8 mouse cellular contexts compared by ENCODE assay signal in the genomic region with DNA sequence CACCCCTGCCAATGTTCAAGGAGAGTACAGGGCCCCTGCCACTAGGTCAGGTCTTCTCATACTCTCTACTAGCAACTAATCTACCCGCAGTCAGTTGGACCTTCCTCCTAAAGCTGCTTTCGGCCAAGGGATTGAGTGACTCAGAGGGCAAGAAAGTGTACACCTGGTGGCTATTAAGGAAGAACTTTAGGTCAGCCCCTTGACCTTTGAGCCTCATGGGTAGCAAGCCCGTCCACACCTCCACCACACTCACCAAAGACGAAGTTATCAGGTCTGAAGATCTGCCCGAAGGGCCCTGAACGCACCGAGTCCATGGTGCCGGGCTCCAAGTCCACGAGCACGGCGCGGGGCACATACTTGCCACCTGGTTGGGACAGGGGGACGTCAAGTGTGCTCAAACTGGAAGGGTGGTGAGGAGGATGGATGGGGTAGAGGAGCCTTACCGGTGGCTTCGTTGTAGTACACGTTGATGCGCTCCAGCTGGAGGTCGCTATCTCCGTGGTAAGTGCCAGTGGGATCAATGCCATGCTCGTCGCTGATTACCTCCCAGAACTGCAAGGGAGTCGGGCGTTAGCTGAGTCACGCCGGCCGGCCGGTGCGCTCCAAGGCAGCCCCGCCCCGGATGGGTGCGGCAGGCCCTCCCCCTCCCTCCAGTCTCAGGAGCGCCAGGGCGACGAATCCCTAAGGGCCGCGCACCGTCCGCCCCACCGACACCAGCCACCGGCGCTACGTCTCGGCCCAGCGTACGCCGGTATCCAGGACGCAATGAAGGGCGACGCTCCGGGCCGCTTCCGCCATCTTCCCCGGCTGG. TPM values are rescaled to one million over a fixed set of nuclear protein-coding genes. Genes with fewer than 3 reads are reported as not detected.
DNase-seq lines count a peak whose midpoint lies in the region; ATAC-seq lines count a peak whose summit lies in the region.

No protein-coding gene starts in this region.

- 5% methylated on average over 37 of the region's 53 CpGs for WGBS in neural tube, embryonic 11.5 days
- under 1% methylated on average over 52 of the region's 53 CpGs for WGBS in embryonic facial prominence, embryonic 15.5 days
- 2% methylated on average over 45 of the region's 53 CpGs for WGBS in heart, embryonic 12.5 days
- 1% methylated on average over 53 of the region's 53 CpGs for WGBS in kidney, embryonic 15.5 days
- under 1% methylated on average over 52 of the region's 53 CpGs for WGBS in liver, embryonic 16.5 days (ENCODE audit: insufficient replicate concordance)
- 2% methylated on average over 49 of the region's 53 CpGs for WGBS in neural tube, embryonic 15.5 days

- H3K9ac ChIP-seq in neural tube, embryonic 11.5 days (ENCODE audit: low read length), result peak overlapping the region; percentile 76
- H3K9ac ChIP-seq in embryonic facial prominence, embryonic 15.5 days, result peak overlapping the region; percentile 79
- H3K9ac ChIP-seq in heart, embryonic 12.5 days, result peak overlapping the region; percentile 89
- H3K9ac ChIP-seq in kidney, embryonic 15.5 days, result peak overlapping the region; percentile 87
- H3K9ac ChIP-seq in liver, embryonic 16.5 days (ENCODE audit: low read depth, low read length), result peak overlapping the region; percentile 93
- H3K9ac ChIP-seq in neural tube, embryonic 15.5 days (replicated peaks), result peak overlapping the region; percentile 86

- no peaks in the 10 kb centered on the region for H3K27me3 ChIP-seq in neural tube, embryonic 11.5 days (ENCODE audit: control insufficient read depth, insufficient read depth, low read length)
- no peaks in the 10 kb centered on the region for H3K27me3 ChIP-seq in embryonic facial prominence, embryonic 15.5 days
- H3K27me3 ChIP-seq in heart, embryonic 12.5 days (replicated peaks), result no peaks in the 10 kb centered on the region
- H3K27me3 ChIP-seq in kidney, embryonic 15.5 days, result no peaks in the 10 kb centered on the region
- no peaks in the 10 kb centered on the region for H3K27me3 ChIP-seq in liver, embryonic 16.5 days (ENCODE audit: control insufficient read depth, insufficient read depth, low read depth, low read length)
- H3K27me3 ChIP-seq in neural tube, embryonic 15.5 days (replicated peaks), result no peaks in the 10 kb centered on the region

- H3K36me3 ChIP-seq in neural tube, embryonic 11.5 days (ENCODE audit: control insufficient read depth, insufficient read depth, low read length), result no peaks in the 10 kb centered on the region
- H3K36me3 ChIP-seq in embryonic facial prominence, embryonic 15.5 days, result 0 out of 2 replicates have a peak, but pooled peaks cover 8% of the 10 kb centered on the region
- peaks cover 11% of the 10 kb centered on the region for H3K36me3 ChIP-seq in heart, embryonic 12.5 days
- peaks cover 13% of the 10 kb centered on the region for H3K36me3 ChIP-seq in kidney, embryonic 15.5 days
- peaks cover 18% of the 10 kb centered on the region for H3K36me3 ChIP-seq in liver, embryonic 16.5 days (ENCODE audit: control insufficient read depth, insufficient read depth)
- peaks cover 5% of the 10 kb centered on the region; the same call in 1 of the 2 replicates for H3K36me3 ChIP-seq in neural tube, embryonic 15.5 days

- no peak for DNase-seq in neural tube, embryonic 11.5 days (ENCODE audit: low spot score)
- DNase-seq in neural tube, embryonic 10.5 days (ENCODE audit: extremely low spot score, low spot score), result no peak
- peak; percentile 74 to 79 for DNase-seq in thymus, adult 18-20 months

- peak overlapping the region; percentile 78 for H3K4me3 ChIP-seq in neural tube, embryonic 11.5 days (ENCODE audit: low read depth, low read length)
- H3K4me3 ChIP-seq in embryonic facial prominence, embryonic 15.5 days (replicated peaks), result peak overlapping the region; percentile 96
- peak overlapping the region; percentile 90 for H3K4me3 ChIP-seq in heart, embryonic 12.5 days
- peak overlapping the region; percentile 72 for H3K4me3 ChIP-seq in kidney, embryonic 15.5 days (replicated peaks)
- H3K4me3 ChIP-seq in liver, embryonic 16.5 days (ENCODE audit: low read depth, low read length), result peak overlapping the region; percentile 81
- peak overlapping the region; percentile 92 for H3K4me3 ChIP-seq in neural tube, embryonic 15.5 days (replicated peaks)

- peaks cover 11% of the 10 kb centered on the region for H3K4me1 ChIP-seq in neural tube, embryonic 11.5 days (ENCODE audit: control insufficient read depth, insufficient read depth, low read length)
- peaks cover 24% of the 10 kb centered on the region for H3K4me1 ChIP-seq in embryonic facial prominence, embryonic 15.5 days
- H3K4me1 ChIP-seq in heart, embryonic 12.5 days (replicated peaks), result peaks cover 19% of the 10 kb centered on the region
- H3K4me1 ChIP-seq in kidney, embryonic 15.5 days, result peaks cover 24% of the 10 kb centered on the region
- peaks cover 27% of the 10 kb centered on the region for H3K4me1 ChIP-seq in liver, embryonic 16.5 days (ENCODE audit: control insufficient read depth, low read depth, low read length)
- H3K4me1 ChIP-seq in neural tube, embryonic 15.5 days, result peaks cover 27% of the 10 kb centered on the region

- H3K4me2 ChIP-seq in neural tube, embryonic 11.5 days (ENCODE audit: low read depth), result peak overlapping the region; percentile 79
- H3K4me2 ChIP-seq in embryonic facial prominence, embryonic 15.5 days (replicated peaks), result peak overlapping the region; percentile 87
- H3K4me2 ChIP-seq in heart, embryonic 12.5 days, result peak overlapping the region; percentile 97
- H3K4me2 ChIP-seq in kidney, embryonic 15.5 days, result peak overlapping the region; percentile 88
- H3K4me2 ChIP-seq in liver, embryonic 16.5 days (ENCODE audit: low read depth, low read length), result peak overlapping the region; percentile 71
- peak overlapping the region; percentile 94 for H3K4me2 ChIP-seq in neural tube, embryonic 15.5 days

- peak; percentile 21 for ATAC-seq in neural tube, embryonic 11.5 days (ENCODE audit: insufficient read depth, low FRiP score, low TSS enrichment)
- ATAC-seq in embryonic facial prominence, embryonic 15.5 days (ENCODE audit: insufficient number of reproducible peaks, low FRiP score, low TSS enrichment, low read depth), result peak; percentile 16
- peak; percentile 82 for ATAC-seq in heart, embryonic 12.5 days (ENCODE audit: insufficient number of reproducible peaks, low FRiP score)
- peak; percentile 52 for ATAC-seq in kidney, embryonic 15.5 days (replicated peaks; ENCODE audit: low FRiP score)
- peak; percentile 75 for ATAC-seq in liver, embryonic 16.5 days (ENCODE audit: low read depth)
- ATAC-seq in neural tube, embryonic 15.5 days (ENCODE audit: low FRiP score), result peak; percentile 22

- no peaks in the 10 kb centered on the region for H3K9me3 ChIP-seq in neural tube, embryonic 11.5 days (ENCODE audit: control insufficient read depth, low read length)
- H3K9me3 ChIP-seq in embryonic facial prominence, embryonic 15.5 days (replicated peaks), result no peaks in the 10 kb centered on the region
- no peaks in the 10 kb centered on the region for H3K9me3 ChIP-seq in heart, embryonic 12.5 days (replicated peaks)
- H3K9me3 ChIP-seq in kidney, embryonic 15.5 days (replicated peaks), result no peaks in the 10 kb centered on the region
- H3K9me3 ChIP-seq in liver, embryonic 16.5 days (replicated peaks; ENCODE audit: control insufficient read depth, low read length), result no peaks in the 10 kb centered on the region
- H3K9me3 ChIP-seq in neural tube, embryonic 15.5 days (replicated peaks), result no peaks in the 10 kb centered on the region

- peak overlapping the region; percentile 78 for H3K27ac ChIP-seq in neural tube, embryonic 11.5 days (ENCODE audit: low read depth, low read length)
- H3K27ac ChIP-seq in embryonic facial prominence, embryonic 15.5 days (replicated peaks), result peak overlapping the region; percentile 96
- H3K27ac ChIP-seq in heart, embryonic 12.5 days (ENCODE audit: poor library complexity, severe bottlenecking), result peak overlapping the region; percentile 96
- H3K27ac ChIP-seq in kidney, embryonic 15.5 days, result peak overlapping the region; percentile 97
- H3K27ac ChIP-seq in liver, embryonic 16.5 days (ENCODE audit: low read length), result peak overlapping the region; percentile 100
- H3K27ac ChIP-seq in neural tube, embryonic 15.5 days (replicated peaks), result peak overlapping the region; percentile 96

RNA-seq across cellular contexts. Expression of gene Tubb4b, which starts 0.6 kb away (rescaled TPM):
- 515 and 528 TPM in 2 replicates for polyA plus RNA-seq in neural tube, embryonic 11.5 days (2014; fragmentation: Nextera tagmentation; extraction: Ambion mirVana)
- 590 and 660 TPM in 2 replicates for polyA plus RNA-seq in embryonic facial prominence, embryonic 15.5 days (2015; fragmentation: Nextera tagmentation; extraction: Ambion mirVana)
- 388 and 392 TPM in 2 replicates for polyA plus RNA-seq in heart, embryonic 12.5 days (2016; fragmentation: Nextera tagmentation; extraction: Ambion mirVana)
- polyA plus RNA-seq in kidney, embryonic 15.5 days (2015; fragmentation: Nextera tagmentation; extraction: Ambion mirVana), result 555 and 581 TPM in 2 replicates
- 590 and 624 TPM in 2 replicates for polyA plus RNA-seq in liver, embryonic 16.5 days (2015; fragmentation: Nextera tagmentation; extraction: Ambion mirVana)
- 462 and 502 TPM in 2 replicates for polyA plus RNA-seq in neural tube, embryonic 15.5 days (2015; fragmentation: Nextera tagmentation; extraction: Ambion mirVana)

RNA-seq across cellular contexts. Expression of gene Fam166a, which starts 5.3 kb away (rescaled TPM):
- polyA plus RNA-seq in neural tube, embryonic 11.5 days (2014; fragmentation: Nextera tagmentation; extraction: Ambion mirVana), result not detected in 2 replicates
- 0.77 TPM in 1 of 2 replicates, not detected in the other for polyA plus RNA-seq in embryonic facial prominence, embryonic 15.5 days (2015; fragmentation: Nextera tagmentation; extraction: Ambion mirVana)
- not detected in 2 replicates for polyA plus RNA-seq in heart, embryonic 12.5 days (2016; fragmentation: Nextera tagmentation; extraction: Ambion mirVana)
- 1.4 and 1.9 TPM in 2 replicates for polyA plus RNA-seq in kidney, embryonic 15.5 days (2015; fragmentation: Nextera tagmentation; extraction: Ambion mirVana)
- polyA plus RNA-seq in liver, embryonic 16.5 days (2015; fragmentation: Nextera tagmentation; extraction: Ambion mirVana), result not detected in 2 replicates
- polyA plus RNA-seq in neural tube, embryonic 15.5 days (2015; fragmentation: Nextera tagmentation; extraction: Ambion mirVana), result not detected in 2 replicates

RNA-seq across cellular contexts. Expression of gene Stpg3, which starts 9.4 kb away (rescaled TPM):
- not detected in 2 replicates for polyA plus RNA-seq in neural tube, embryonic 11.5 days (2014; fragmentation: Nextera tagmentation; extraction: Ambion mirVana)
- polyA plus RNA-seq in embryonic facial prominence, embryonic 15.5 days (2015; fragmentation: Nextera tagmentation; extraction: Ambion mirVana), result not detected in 2 replicates
- polyA plus RNA-seq in heart, embryonic 12.5 days (2016; fragmentation: Nextera tagmentation; extraction: Ambion mirVana), result not detected in 2 replicates
- 0.23 and 0.55 TPM in 2 replicates for polyA plus RNA-seq in kidney, embryonic 15.5 days (2015; fragmentation: Nextera tagmentation; extraction: Ambion mirVana)
- not detected in 2 replicates for polyA plus RNA-seq in liver, embryonic 16.5 days (2015; fragmentation: Nextera tagmentation; extraction: Ambion mirVana)
- polyA plus RNA-seq in neural tube, embryonic 15.5 days (2015; fragmentation: Nextera tagmentation; extraction: Ambion mirVana), result not detected in 2 replicates

RNA-seq across cellular contexts. Expression of gene Slc34a3, which starts 10.3 kb away (rescaled TPM):
- polyA plus RNA-seq in neural tube, embryonic 11.5 days (2014; fragmentation: Nextera tagmentation; extraction: Ambion mirVana), result not detected in 2 replicates
- not detected in 2 replicates for polyA plus RNA-seq in embryonic facial prominence, embryonic 15.5 days (2015; fragmentation: Nextera tagmentation; extraction: Ambion mirVana)
- not detected in 2 replicates for polyA plus RNA-seq in heart, embryonic 12.5 days (2016; fragmentation: Nextera tagmentation; extraction: Ambion mirVana)
- 0.78 and 0.99 TPM in 2 replicates for polyA plus RNA-seq in kidney, embryonic 15.5 days (2015; fragmentation: Nextera tagmentation; extraction: Ambion mirVana)
- polyA plus RNA-seq in liver, embryonic 16.5 days (2015; fragmentation: Nextera tagmentation; extraction: Ambion mirVana), result 0.08 TPM in 1 of 2 replicates, not detected in the other
- polyA plus RNA-seq in neural tube, embryonic 15.5 days (2015; fragmentation: Nextera tagmentation; extraction: Ambion mirVana), result not detected in 2 replicates

RNA-seq across cellular contexts. Expression of gene Nelfb, which starts 12.6 kb away (rescaled TPM):
- polyA plus RNA-seq in neural tube, embryonic 11.5 days (2014; fragmentation: Nextera tagmentation; extraction: Ambion mirVana), result 94.8 and 99.8 TPM in 2 replicates
- 114 and 115 TPM in 2 replicates for polyA plus RNA-seq in embryonic facial prominence, embryonic 15.5 days (2015; fragmentation: Nextera tagmentation; extraction: Ambion mirVana)
- 73.3 and 74.4 TPM in 2 replicates for polyA plus RNA-seq in heart, embryonic 12.5 days (2016; fragmentation: Nextera tagmentation; extraction: Ambion mirVana)
- 114 and 124 TPM in 2 replicates for polyA plus RNA-seq in kidney, embryonic 15.5 days (2015; fragmentation: Nextera tagmentation; extraction: Ambion mirVana)
- polyA plus RNA-seq in liver, embryonic 16.5 days (2015; fragmentation: Nextera tagmentation; extraction: Ambion mirVana), result 33.9 and 34.9 TPM in 2 replicates
- 101 and 105 TPM in 2 replicates for polyA plus RNA-seq in neural tube, embryonic 15.5 days (2015; fragmentation: Nextera tagmentation; extraction: Ambion mirVana)

Comparison
In these comparisons a context has a peak if more than half of its experiments do, and no peak if none do; other contexts are left out.
1. ATAC-seq: peak in every context shown above with its lines; median percentile 82 in heart, embryonic 12.5 days; 75 in liver, embryonic 16.5 days; 52 in kidney, embryonic 15.5 days; 22 in neural tube, embryonic 15.5 days; 21 in neural tube, embryonic 11.5 days; 16 in embryonic facial prominence, embryonic 15.5 days.
2. DNase-seq: peak in thymus, adult 18-20 months (2 of 2); none in neural tube, embryonic 11.5 days (single experiment) and neural tube, embryonic 10.5 days (single experiment).
3. Peak in every context shown above with its lines, with median percentiles within 50 percentile points of each other: H3K27ac ChIP-seq, H3K4me2 ChIP-seq, H3K4me3 ChIP-seq and H3K9ac ChIP-seq.